Mouse (Mus musculus) MEL-GATA-1-ER (cell line): ENCODE measurements around the gene Atp6v0a1.

Experiments used
- DNase-seq: peaks from one replicate; pipeline ENCODE4 v3.0.0-alpha.2; 2012; ENCODE audit warnings: low read depth; ENCODE audit errors: extremely low read depth

Gene Atp6v0a1

DNA sequence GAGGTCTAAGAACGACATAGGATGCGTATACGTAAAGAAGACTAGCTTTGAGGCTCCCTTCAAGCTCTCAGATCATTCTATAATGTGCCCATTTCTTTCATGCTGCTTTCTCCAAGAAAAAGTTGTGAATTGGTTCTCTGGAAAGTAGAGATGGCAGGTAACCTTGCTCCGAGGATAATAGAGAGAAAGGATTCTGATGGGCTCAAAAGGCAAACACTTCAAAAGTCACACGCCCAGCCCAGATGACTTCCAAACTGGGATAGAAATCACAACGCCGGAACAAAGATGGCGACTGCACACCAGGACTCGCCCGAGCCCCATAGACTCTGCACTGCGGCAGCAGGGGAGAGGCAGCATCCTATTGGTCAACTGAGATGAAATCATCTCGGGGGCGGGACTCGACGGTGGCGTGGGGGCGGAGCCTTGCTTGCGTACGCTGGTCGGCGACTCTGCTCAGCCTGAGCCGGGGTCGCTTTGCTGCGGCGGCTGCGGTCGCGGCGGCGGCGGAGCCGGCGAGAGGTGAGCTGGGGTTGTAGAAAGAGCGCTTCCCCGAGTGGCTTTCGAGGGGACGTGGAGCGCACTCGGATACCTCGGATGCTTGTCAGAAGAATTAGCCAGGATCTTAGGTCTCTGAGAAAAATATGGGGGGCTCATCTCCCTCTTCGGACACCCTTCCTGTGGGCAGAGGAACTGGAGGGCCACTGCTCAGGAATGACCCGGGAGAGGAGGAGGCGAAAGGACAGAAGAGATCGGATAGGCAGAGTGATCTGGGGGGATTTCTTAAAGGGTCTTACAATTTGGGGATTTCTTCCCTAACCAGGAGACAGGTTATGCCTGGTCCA lies at the start of gene Atp6v0a1:
Atp6v0a1 (plus strand) TSS at position 407 of the 842 bp plus-strand sequence.
- peak; percentile 88 for DNase-seq

DNA sequence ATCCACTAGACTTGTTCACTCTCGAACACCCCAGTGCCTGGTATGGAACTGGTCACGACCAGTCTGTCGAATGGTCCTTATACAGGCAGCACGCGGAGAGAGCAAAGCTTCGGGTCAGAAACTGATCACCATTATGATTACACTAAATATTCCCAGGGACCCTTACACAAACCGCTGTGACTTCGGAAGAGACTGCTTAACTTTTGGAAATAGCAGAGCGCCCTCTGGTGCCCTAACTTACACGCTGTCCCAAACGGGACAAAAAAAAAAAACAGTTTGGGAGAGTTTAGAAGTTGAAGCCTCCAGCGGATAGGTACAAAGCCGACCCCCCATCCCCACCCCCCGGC lies 49.8 kb upstream of the Atp6v0a1 start:
- DNase-seq = no peak

DNA sequence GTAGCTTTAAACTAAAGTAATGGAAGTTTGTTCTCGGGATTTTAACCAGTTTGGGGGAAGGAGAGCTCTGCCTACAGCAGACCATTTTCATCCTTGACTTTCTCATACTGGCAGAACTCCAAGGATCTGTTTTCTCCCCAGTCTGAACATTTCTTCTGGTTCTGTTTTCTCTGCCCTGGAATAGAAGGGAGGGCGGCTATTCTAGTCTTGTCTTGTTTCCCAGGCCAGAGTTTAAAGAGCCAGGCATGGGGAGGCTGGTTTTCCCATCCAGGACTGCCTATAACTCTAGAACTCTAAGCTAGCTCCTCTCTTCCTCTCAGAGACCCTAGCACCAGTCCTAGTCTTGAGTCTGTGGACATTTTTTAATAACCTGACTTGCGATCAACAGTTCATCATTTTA lies 49.4 kb upstream of the Atp6v0a1 start:
- no peak for DNase-seq

DNA sequence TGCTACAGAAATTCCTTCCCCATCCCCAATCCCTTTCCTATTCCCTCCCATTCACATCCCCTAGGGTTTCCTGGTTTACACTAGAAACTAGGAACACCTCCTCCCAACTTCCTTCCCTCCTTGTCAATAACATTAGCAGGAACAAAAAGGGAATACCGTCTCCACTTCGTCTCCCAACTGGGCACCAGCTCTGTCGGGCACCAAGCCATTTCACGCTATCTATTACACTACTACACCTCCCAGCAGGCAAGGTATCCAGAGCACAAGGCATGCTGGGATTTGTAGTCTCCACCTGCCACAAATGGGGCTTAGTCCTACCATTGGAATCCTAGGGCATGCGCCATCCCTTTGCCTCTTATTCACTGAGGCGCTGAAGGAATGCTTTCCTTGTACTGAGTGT lies 48.7 kb upstream of the Atp6v0a1 start:
- no peak for DNase-seq

DNA sequence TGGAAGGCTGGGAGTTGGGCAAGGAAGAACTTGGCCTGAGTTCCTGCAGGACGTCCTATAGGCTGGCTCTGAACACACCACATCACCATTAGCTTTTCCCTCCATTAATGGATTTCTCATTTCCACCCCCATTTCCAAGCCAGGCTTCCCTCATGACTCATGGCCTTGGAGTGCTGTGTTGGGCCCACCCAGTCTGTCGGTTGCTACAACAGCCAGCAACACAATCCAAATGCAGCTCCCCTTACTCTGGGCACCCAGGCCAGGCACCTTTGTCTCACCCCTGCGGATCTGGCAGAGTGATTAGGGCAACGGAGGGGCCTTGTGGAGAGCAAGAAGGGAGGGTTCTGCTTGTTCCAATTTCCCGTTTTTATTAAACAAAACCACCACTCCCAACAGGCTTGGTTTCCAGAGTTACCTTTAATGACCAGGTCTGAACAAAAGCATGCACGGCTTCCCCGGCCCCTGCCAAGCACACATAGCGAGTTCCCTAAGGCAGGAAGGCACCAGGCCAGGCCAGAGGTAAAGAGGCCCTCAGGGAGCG lies 46.8 kb upstream of the Atp6v0a1 start:
- DNase-seq = no peak

DNA sequence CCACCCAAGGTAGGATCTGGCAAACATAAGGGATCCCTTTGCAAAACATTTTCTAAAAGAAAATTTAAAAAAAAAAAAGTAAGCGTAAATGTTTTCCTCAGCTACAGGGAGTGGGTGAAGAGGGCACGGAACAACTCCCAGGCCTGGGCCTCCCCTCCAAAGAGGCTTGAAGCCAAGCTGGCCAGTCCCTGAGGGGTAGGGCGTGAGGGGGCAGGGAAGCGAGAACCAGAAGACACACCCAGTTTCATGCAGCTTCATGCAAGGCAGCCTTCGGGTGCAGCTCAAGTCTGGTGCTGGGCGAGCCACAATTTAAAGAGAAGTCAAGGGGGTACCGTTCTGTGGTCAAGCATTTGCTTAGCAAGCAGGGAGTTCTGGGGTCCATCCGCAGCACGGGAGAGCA lies 45.6 kb upstream of the Atp6v0a1 start:
- DNase-seq = no peak

DNA sequence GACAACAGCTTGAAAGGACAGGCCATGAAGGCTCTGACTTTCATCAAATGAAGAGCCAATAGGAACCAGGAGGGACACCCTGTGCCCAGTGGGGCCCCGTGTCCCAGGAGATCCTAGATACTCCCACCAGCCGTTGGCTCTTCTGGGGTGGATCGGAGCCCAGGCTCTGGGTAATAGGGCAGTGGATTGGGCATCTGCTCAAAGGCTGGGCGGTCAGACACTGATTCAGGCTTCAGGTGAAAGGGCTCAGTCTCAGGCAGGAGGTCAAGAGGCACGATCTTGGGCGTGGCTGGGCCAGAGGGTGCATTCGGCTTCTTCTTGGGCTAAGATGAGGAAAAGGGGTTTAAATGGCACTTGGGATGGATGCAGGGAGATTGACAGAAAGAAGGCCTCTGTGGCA lies 45.1 kb upstream of the Atp6v0a1 start:
- DNase-seq = no peak

DNA sequence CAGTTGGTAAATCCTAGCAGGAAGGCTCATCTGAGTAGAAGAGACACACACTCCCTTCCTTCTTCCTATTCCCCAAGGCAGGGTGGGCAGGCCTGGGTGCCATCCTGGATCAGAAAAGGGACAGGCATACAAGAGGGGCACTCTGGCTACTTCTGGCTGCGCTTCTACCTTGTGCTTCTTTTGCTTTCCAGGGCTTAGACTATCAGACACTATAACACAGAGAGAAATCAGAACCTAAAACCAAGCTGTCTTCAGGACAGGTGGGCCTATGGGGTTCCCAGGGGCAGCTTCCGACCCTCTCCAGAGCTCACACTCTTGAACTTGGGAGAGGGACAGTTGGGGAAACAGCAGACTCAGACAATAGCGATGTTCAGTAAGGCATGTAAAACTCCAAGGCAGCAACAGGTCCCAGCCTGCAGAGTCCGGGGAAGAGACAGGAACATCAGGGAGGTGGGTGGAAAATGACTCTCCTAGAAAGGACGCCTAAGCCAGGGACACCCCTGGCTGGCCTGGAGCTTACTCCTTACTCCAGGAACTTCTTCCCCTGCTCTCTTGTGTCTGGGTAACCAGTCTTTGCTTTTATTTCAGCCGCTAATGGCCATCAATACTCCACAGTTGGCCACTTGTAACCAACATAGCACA lies 44.2 kb upstream of the Atp6v0a1 start:
- DNase-seq = no peak

DNA sequence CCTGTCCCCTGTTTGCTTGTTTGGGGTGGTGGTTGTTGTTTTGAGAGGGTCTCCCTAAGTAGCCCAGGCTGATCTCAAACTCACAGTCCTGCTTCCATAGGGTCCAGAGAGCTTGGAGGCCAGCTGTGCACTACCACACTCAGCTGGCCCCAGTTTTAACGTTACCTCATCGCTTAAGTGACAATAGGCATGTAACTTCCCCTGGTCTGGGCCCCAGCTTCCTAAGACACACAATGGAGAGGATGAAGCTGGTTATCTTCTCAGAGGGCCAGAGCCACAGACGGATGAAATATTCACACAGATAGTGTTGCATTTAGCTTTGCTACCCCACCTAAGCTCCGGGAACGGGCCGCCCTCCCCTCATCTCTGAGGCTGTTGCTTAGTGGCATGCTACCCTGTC lies 43.5 kb upstream of the Atp6v0a1 start:
- DNase-seq = no peak

DNA sequence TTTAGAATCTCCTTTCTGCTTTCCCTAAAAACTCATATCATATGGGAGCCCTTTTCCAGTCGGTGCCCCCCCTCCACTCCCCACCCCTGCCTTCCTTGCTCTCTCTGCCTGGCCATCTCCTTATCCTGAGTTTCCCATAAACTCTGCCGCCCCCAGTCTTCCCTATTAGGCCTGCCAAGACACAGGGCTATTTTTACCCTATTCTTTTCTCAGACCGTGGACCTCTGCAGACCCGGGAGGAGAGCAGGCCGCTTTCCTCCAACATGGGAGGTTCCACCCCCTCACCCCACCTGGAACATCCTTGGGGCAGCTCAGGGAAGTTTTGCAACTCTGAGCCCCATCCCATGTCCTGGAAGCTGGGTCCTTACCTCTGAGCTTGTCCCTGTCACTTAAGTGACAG lies 41.9 kb upstream of the Atp6v0a1 start:
- no peak for DNase-seq

DNA sequence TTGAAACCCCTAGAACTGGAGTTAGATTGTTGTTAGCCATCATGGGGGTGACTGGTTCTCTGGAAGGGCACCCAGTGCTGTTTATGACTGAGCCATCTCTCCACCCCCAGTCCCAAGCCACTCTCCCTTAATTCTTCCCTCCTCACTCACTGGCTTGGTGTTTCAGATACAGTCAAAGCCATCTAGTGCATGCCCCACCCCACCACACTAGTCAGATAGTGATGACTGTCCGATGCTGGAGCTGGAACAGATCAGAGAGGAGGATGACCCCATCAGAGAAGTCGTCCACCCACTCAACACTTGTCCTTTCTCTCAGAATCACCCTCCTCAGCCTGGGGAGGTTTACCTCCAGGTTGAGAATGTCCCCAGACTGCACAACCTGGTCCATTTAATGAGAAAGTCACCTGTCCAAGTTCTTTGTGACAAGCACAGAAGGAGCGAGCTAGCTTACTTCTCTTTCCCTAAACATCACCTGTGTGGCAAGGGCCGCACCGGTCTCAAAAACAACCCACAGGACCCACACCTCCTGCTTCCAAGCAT lies 41.3 kb upstream of the Atp6v0a1 start:
- DNase-seq = no peak

DNA sequence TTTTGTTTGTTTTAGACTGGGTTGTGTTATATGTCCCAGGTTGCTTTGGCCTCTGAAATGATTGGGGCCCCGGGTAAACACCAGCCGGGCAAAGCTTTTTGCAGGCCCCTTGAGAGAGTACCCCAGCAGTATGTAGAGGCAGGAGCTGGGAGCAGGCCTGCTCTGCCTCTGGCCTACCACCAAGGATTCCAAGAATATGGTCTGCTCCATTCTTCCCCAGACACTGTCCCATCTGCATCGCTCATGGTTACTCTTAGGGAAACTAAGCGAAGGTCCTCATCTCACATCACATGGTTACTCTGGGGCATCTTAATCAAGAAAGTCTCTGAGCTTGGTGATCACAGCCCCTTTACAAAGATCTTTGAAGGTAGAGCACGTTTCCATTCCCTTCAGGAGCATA lies 40.8 kb upstream of the Atp6v0a1 start:
- DNase-seq = no peak

DNA sequence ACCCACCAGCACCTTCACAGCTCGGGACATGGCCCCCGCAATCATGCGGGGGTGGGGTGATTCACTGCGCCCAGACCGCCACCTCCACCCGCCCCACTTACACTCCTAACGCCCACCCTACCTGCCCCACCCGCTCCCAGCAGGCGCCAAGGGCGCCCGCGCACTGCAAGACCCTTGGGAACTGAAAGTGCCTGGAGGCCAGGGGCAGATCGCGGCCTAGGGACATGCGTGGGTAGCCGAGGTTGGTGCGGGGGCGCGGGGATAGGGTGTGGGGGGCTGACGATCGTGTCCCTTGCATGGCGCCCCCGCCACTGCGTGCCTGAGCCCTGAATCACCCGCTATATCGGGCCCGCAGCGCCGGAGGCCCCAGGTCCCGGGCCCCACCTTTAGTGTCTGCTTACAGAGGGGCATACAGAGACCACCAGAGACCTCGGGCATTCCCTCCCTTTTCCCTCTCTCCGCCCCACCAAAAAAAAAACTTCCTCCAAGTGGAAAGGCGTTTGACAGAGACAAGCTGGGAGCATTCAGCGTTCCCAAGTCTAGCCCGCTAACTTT lies 40.0 kb upstream of the Atp6v0a1 start:
- no peak for DNase-seq

DNA sequence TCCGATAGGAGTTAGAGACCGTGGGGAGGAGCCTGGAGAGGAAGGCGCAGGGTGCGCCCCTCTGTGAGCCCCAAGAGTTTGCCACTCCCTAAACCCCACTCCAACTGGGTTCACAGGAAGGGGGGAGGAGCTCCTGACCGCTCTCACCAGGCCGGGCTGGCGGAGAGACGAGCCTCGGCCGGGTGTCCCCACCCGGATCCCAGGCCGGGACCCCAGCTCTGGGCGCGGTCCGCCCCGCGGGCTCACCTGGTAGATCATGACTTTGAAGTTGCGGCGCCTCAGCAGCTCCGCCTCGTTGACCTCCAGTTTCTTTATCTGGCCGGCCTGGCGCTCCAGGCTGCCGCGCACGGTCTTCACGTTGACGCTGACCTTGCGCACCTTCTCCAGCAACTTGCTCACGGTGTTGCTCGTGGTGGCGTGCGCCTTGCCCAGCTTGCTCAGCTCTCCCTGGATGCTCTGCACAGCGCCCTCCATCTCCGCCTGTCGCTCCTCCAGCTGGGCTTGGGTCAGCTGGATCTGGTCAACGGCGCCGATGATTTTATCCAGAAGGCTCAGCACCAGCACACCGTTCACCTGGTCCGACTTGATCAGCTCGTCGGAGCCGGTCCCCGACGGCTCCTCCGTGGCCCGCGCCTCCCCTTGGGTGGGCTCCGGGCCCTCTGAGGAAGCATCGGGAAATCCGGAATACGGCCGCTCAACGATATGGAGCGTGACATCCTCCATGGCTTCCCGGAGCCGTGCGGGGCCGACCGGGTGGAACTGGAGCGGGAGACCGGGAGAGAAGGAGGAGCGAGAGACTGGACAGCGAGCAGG lies 39.3 kb upstream of the Atp6v0a1 start:
- no peak for DNase-seq

DNA sequence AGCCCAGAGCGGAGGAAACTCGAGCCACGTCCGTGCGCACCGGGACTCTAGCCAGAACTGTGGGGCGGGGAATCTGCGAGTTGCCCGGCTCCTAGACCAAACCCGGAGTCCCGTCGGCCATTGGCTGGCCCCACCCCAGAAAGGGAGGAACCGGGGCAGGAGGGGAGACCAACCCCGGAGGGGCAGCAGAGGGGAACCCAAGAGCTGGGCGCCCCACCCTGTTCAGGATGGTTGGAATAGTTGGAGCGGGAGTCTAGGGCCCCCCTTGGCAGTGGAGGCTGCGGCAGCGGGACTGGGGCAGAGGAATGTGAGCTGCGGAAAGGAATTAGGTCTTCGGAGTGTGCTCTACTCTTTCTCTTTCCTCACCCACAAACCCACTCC lies 38.7 kb upstream of the Atp6v0a1 start, which contains the start of gene Cavin1:
Cavin1 (minus strand) TSS at position 331 of the 381 bp plus-strand sequence.
- no peak for DNase-seq

DNA sequence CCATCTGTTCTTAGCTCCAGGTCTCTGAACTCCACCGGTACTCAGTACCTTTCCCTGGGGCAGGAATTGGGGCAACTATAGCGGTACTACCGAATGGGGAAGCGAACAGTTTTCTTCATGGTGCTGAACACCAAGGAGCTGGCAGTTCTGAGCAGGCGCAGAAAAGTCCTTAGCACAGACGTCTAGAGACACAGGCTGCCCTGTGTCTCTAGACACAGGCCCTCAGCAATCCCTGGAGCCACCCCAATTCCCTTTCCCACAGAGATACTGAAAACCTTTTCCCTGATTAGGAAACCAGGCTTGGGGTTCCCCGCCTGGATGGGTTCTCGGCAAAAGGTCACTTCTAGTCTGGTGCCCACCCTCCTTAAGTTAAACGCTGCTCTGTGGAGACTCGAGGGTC lies 37.8 kb upstream of the Atp6v0a1 start:
- no peak for DNase-seq

DNA sequence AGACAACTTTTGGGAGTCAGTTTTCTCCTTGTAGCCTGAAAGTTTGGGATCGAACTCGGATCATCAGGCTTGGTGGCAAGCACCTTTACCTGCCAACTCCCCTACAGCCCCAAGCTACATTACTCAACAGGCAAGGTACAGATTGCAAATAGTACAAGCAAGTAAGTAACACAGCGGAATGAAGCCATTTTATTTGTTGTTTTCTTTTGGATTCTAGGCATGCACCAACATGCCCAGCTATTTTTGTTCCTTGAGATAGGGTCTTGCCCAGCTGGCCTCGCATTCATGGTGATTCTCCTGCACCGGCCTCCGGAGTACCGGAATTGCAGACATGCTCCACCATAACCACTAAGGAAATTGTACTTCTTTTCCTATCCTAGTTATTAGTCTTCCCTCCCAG lies 36.0 kb upstream of the Atp6v0a1 start:
- DNase-seq = no peak

DNA sequence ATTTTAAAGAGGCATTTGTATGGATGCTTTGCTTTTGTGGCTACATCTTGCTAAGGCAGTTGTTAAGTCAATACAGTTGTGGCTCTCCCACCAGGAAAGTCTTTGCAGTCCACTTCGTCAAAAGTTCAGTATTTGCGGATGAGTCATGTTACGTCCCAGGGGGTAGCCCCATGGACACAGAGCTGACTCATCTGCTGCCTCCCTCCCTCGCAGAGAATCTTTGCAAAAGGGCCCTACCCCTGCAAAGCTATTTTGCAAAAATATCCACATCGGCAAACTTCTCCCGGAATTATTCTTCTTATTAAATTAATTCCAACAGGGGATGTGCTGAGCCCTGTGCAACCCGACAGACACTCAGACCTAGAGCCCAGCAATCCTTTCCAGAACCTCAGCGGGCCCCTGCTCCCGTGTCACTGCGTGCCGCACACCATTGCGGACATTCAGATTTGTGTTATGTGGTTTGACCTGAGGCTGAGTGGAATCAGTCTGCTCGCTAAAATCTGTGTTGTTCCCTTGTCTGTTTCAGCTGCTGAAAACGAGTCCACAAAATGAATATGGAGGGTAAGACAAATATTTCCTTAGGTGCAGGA lies 34.8 kb upstream of the Atp6v0a1 start:
- no peak for DNase-seq

DNA sequence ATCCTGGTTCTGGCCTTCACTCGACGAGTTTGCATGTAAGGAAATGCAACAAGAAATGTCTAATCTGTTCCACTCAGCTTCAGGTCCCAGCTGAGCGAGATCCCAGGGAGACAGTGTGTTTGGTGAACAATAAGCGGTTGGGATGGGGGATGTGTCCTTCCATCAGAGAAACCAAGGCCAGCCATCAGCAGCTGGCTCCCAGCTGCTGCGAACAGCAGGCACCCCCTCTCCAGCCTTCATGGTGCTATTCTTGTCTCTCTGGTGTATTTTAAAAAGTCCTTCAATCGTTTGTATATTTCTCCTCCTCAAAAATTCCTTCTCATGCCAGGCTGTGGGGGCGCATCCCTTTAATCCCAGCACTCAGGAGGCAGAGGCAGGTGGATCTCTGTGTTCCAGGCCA lies 34.0 kb upstream of the Atp6v0a1 start:
- no peak for DNase-seq

DNA sequence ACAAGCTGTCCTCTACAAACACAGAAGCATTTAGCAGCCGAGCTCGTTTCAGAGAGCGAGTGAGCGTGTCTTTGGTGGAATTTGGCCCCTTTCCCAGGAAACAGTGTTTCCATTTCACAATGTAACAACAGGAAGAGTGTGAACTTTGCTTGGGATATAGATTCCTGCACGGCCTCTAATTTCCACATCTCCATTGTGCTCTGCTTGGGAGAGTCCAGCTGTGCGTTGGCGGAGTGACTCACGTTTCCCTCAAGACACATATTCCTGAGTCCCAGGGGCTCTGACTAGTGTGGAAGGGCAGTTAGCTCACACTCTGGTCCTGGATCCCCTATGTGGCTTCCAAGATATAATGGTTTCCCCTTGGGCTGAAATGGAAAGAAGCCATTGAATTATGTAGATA lies 29.4 kb upstream of the Atp6v0a1 start:
- no peak for DNase-seq

DNA sequence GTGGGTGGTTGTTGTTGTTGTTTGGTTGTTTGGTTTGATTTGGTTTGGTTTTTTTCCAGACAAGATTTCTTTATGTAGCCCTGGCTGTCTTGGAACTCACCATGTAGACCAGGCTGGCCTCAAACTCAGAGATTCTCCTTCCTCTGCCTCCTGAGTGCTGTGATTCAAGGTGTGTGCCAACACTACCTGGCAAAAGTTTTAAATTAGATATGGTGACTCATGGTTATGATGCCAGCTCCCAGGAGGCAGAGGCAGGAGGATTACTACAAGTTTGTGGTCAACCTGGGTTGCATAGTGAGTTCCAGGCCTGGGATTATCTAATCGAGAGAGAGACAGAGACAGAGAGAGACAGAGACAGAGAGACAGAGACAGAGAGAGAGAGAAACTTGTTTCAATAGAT lies 28.8 kb upstream of the Atp6v0a1 start:
- no peak for DNase-seq
